Mouse (Mus musculus) liver, postnatal 0 days (tissue): ENCODE measurements around the gene Oit1.

Experiments used
- CTCF ChIP-seq: sonication (generic); IDR thresholded peaks from 2 replicates; pipeline ENCODE4 v1.5.1; 2016; ENCODE audit warnings: antibody characterized with exemption, low read depth
- EP300 ChIP-seq: IDR thresholded peaks from 2 replicates; pipeline ENCODE4 v1.6.1; 2016; ENCODE audit warnings: antibody characterized with exemption, low read depth, mild to moderate bottlenecking

GRCm38 (mm10) chr14:8334511-8334910 is 44.0 kb downstream of the Oit1 start:
- no peak for TF ChIP-seq CTCF
- TF ChIP-seq EP300: no peak
